Mouse (Mus musculus) thymus, adult 2 months (tissue): ENCODE measurements around the gene Atp6v0d1. TPM values are rescaled to one million over a fixed set of nuclear protein-coding genes. Genes with fewer than 3 reads are reported as not detected.

ENCODE experiments used
- DNase-seq: peaks from one replicate; pipeline ENCODE4 v3.0.0; 2021
- H3K27ac ChIP-seq: fragments of 200-500 bp; 2 replicates; pipeline ENCODE4 v1.5.1; 2012; ENCODE audit warnings: low read length, control low read depth; ENCODE audit not compliant: control insufficient read depth, insufficient read depth
- H3K27me3 ChIP-seq: fragments of 200-500 bp; 2 replicates; pipeline ENCODE4 v1.6.1; 2012; ENCODE audit warnings: mild to moderate bottlenecking, low read length, moderate library complexity, mixed read lengths; ENCODE audit not compliant: control insufficient read depth, insufficient read depth
- H3K36me3 ChIP-seq: fragments of 200-500 bp; 2 replicates; pipeline ENCODE4 v1.6.1; 2012; ENCODE audit warnings: mild to moderate bottlenecking, low read length, moderate library complexity; ENCODE audit not compliant: control insufficient read depth, insufficient read depth
- H3K4me1 ChIP-seq: fragments of 200-500 bp; replicated peaks from 2 replicates; pipeline ENCODE4 v1.6.1; 2012; ENCODE audit warnings: low read length; ENCODE audit not compliant: control insufficient read depth, insufficient read depth
- H3K4me3 ChIP-seq: fragments of 200-500 bp; 2 replicates; pipeline ENCODE4 v1.5.1; 2012; ENCODE audit warnings: mild to moderate bottlenecking, low read length, control low read depth, moderate library complexity; ENCODE audit not compliant: control insufficient read depth, insufficient read depth
- CTCF ChIP-seq: fragments of 200-500 bp; IDR thresholded peaks from 2 replicates; pipeline ENCODE4 v1.5.1; 2012; ENCODE audit warnings: mild to moderate bottlenecking, control low read depth, low read length, moderate library complexity, borderline replicate concordance; ENCODE audit not compliant: control insufficient read depth, poor library complexity, insufficient read depth; ENCODE audit errors: extremely low read depth
- POLR2A ChIP-seq: fragments of 200-500 bp; IDR thresholded peaks from 2 replicates; pipeline ENCODE4 v1.6.1; 2012; ENCODE audit warnings: mild to moderate bottlenecking, low read length, control low read depth, moderate library complexity; ENCODE audit not compliant: control insufficient read depth, poor library complexity, insufficient read depth; ENCODE audit errors: extremely low read depth
- WGBS: fragments of 180-500 bp; shearing (Covaris S2); methylation state at CpG from one replicate; pipeline ENCODE4 v1.1.7; 2018; 5-methylcytosine and 5-hydroxymethylcytosine counted together
- polyA plus RNA-seq: library from polyadenylated mRNA; depleted of rRNA; stranded (reverse); fragments of >200 nt; gene quantifications from 2 replicates; pipeline ENCODE4 v1.2.3, GENCODE M21; 2012

Gene Atp6v0d1
- polyA plus RNA-seq, 1 experiment = 112 TPM

DNA sequence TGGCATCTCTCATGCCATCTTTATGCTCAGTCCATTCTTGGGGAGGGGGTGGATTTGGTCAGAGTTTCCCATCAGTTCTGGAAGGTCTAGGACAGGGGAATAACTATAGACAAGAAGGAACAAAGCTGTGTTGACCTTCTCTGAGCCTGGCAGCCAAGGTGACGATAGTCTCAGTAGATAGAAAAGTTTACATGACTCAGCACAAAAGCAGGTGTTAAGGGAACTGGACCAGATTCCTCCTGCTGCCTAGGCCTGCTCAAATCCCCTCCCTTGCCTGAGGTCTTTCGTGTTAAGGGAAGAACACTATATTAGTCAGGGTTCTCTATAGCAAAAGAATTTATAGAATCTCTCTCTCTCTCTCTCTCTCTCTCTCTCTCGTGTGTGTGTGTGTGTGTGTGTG, 13.9 kb upstream of the Atp6v0d1 start:
- H3K27me3 ChIP-seq = no peaks in the 10 kb centered on the region
- no peaks in the 10 kb centered on the region for H3K4me1 ChIP-seq
- DNase-seq = no peak
- H3K4me3 ChIP-seq = no peak overlapping the region
- no peak overlapping the region for H3K27ac ChIP-seq
- 43% methylated on average over 3 of the region's 3 CpGs for WGBS
- TF ChIP-seq POLR2A (no peak), CTCF (no peak)
- H3K36me3 ChIP-seq = no peaks in the 10 kb centered on the region

DNA sequence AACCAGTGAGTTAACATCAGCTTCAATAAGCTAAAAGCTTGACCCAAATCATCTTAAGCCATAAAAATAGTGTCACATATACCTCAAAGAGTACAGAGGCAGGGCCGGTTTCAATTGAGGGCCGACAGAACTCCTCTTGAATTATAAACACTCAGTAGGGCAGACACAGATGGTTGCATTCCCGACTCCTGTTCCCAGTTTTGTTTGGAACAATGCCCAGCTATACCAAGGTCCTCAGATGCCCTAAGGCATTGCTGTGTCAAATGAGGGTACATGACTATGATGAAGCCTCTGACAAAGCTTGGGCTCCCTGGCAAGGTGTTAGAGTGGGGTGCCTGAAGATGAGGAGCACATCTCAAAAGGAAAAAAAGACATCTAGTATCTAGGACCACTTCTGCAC, 9.7 kb upstream of the Atp6v0d1 start:
- no peaks in the 10 kb centered on the region for H3K27me3 ChIP-seq
- H3K36me3 ChIP-seq = no peaks in the 10 kb centered on the region
- TF ChIP-seq POLR2A = no peak
- no peak for TF ChIP-seq CTCF
- DNase-seq = no peak
- no peak overlapping the region for H3K27ac ChIP-seq
- H3K4me3 ChIP-seq = no peak overlapping the region
- 92% methylated on average over 3 of the region's 3 CpGs for whole genome bisulfite sequencing
- no peaks in the 10 kb centered on the region for H3K4me1 ChIP-seq

DNA sequence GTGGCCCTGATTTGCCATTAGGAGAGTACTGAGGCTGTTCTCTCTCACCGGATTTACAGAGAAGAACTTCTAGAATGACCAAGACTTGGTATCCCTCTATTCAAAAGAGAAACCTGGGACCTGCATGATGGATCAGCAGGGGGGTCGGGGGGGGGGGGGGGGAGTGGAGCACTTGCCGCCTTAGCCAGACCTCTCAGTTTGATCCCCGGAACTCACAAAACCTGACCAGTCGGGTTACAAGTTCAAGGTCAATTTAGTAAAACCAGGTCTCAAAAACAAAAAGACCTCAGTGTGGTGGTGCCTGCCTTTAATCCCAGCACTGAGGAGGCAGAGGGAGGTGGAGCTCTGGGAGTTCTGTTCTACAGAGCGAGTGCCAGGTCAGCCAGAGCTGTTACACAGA, 8.9 kb upstream of the Atp6v0d1 start:
- DNase-seq = no peak
- Histone ChIP-seq H3K27ac (no peak overlapping the region), H3K4me1 (no peaks in the 10 kb centered on the region), H3K4me3 (no peak overlapping the region), H3K27me3 (no peaks in the 10 kb centered on the region), H3K36me3 (no peaks in the 10 kb centered on the region)
- 94% methylated on average over 6 of the region's 6 CpGs for WGBS
- TF ChIP-seq POLR2A (no peak), CTCF (no peak)

DNA sequence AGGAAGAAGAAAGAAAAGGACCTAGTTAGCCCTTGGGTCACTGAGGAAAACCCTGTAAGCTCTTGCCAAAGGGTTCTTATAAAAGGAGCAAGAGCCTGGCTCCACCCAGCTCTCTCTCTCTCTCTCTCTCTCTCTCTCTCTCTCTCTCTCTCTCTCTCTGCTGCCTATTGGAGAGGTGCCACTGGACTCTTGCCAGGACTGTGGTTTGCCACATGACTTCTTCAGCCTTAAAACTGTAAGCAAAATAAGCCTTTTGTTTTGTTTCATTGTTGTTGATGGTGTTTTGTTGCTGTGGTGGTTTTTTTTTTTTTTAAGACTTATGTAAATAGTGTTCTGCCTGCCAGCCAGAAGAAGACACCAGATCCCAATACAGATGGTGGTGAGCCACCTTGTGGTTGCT, 7.6 kb upstream of the Atp6v0d1 start:
- Histone ChIP-seq H3K36me3 (no peaks in the 10 kb centered on the region), H3K27ac (no peak overlapping the region), H3K4me3 (no peak overlapping the region), H3K4me1 (no peaks in the 10 kb centered on the region), H3K27me3 (no peaks in the 10 kb centered on the region)
- TF ChIP-seq POLR2A = no peak
- no peak for TF ChIP-seq CTCF
- no peak for DNase-seq

DNA sequence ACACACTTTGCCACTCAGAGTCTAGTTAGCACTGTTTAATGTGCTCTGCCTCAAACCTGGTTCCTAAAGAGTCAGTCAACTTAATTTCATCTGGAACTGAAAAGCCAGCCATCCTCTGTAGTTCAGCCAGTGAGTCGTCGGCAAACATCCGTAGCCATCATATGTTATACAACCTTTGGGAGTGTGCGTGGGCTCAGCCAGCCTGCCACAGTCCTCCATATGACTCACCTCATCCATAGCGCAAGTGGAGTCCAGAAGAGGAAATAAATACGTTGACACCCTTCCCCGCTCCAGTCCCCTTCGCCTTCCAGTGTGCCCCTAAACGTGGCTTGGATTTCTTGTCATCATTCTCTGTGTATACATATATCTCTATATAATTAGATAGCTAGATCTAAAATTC, 6.0 kb upstream of the Atp6v0d1 start:
- Histone ChIP-seq H3K27ac (no peak overlapping the region), H3K27me3 (no peaks in the 10 kb centered on the region), H3K4me1 (peaks cover 5% of the 10 kb centered on the region), H3K4me3 (no peak overlapping the region), H3K36me3 (no peaks in the 10 kb centered on the region)
- WGBS = 93% methylated on average over 9 of the region's 9 CpGs
- TF ChIP-seq POLR2A (no peak), CTCF (no peak)
- DNase-seq = no peak

DNA sequence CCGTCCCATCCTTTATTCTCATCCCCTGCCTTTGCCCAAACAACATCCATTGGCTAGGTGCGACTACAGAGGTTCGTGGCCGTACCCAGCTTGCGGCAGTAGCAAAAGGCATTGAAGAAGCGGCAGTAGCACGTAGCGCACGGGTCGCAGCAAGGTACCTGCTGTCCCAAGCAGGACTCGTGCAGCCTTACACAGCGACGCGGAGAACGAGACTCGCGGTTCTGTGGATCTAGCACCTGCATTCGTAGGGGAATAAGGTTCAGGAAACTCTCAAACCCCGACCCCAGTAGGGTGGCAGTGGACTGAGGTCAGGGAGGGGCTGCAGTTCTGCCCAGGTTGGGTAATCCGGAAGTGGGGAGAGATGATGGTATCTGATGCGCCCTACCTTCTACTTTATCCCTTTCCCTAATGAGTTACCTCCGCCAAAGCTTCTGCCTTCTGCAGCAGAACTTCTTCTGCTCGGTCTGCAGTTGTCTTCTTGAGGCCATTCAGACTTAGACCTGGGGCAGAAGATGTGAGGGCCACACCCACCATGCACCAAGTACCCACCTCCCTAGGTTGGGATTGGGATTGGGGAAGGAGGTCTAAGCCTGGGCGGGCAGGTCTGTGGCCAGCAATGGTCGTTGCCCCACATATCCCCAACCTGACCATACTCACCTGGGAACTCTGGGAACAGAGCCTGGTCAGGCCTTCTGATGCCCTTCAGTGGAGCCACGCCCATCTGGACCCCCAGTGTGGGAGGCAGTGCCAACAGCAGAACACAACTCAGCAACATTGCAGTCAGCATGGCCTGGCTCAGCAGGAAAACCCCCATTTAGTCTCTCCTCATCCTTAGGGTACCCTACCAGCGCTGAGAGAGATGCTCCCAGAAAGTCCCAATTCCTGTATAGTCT, 1.1 kb upstream of the Atp6v0d1 start:
- no peaks in the 10 kb centered on the region for H3K27me3 ChIP-seq
- H3K27ac ChIP-seq = no peak overlapping the region
- DNase-seq = peak; percentile 47
- no peaks in the 10 kb centered on the region for H3K36me3 ChIP-seq
- H3K4me3 ChIP-seq = peak overlapping the region; percentile 54
- 14% methylated on average over 27 of the region's 27 CpGs for WGBS
- TF ChIP-seq CTCF (no peak), POLR2A (no peak)
- H3K4me1 ChIP-seq = peaks cover 14% of the 10 kb centered on the region
